19 mouse cellular contexts compared by ENCODE assay signal in the genomic region with DNA sequence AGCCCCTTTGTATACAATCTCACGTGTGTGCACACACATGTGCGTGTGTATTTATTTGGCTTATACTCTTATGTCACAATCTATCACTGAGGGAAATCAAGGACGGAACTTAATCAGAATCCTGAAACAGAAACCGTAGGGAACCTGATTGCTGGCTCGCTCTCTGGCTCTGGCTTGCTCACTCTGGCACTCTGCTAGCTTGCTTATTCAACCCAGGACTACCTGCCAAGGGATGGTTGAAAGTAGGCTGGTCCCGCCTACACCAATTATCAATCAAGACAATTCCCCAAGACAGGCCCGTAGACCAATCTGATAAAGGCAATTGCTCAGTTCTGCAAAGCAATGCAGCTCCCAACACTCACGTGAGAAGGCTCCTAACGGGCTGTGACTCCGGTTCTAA.
DNase-seq lines count a peak whose midpoint lies in the region; ATAC-seq and TF ChIP-seq lines count a peak whose summit lies in the region.
"Had no signal": no experiment of that assay in that cellular context is flagged by ENCODE, and none has a peak within 500 bp of the region (broad histone marks: within the 10 kb centered on the region; RNA-seq: fewer than 3 reads in every experiment).

No protein-coding gene starts in this region.

- H3K4me1 ChIP-seq in heart, embryonic 10.5 days: peaks cover 97% of the 10 kb centered on the region
- peaks cover 86% of the 10 kb centered on the region for H3K4me1 ChIP-seq in heart, embryonic 11.5 days (ENCODE audit: control insufficient read depth, insufficient read depth, low read length)
- H3K4me1 ChIP-seq in intestine, postnatal 0 days (replicated peaks; ENCODE audit: control insufficient read depth, insufficient read depth, low read length): peaks cover 5% of the 10 kb centered on the region; the same call in 1 of the 2 replicates
- H3K4me1 ChIP-seq: liver, embryonic 15.5 days had no signal

- no peaks in the 10 kb centered on the region for H3K9me3 ChIP-seq in heart, embryonic 10.5 days
- no peaks in the 10 kb centered on the region for H3K9me3 ChIP-seq in heart, embryonic 11.5 days (replicated peaks; ENCODE audit: control insufficient read depth, low read length)
- H3K9me3 ChIP-seq in intestine, postnatal 0 days (ENCODE audit: control insufficient read depth): no peaks in the 10 kb centered on the region
- H3K9me3 ChIP-seq: embryonic facial prominence, embryonic 15.5 days; hindbrain, embryonic 12.5 days; liver, embryonic 15.5 days; midbrain, embryonic 12.5 days had no signal

- 0 out of 2 replicates have a peak, but pooled peaks cover 6% of the 10 kb centered on the region for H3K27me3 ChIP-seq in heart, embryonic 10.5 days (ENCODE audit: insufficient read depth, poor library complexity, severe bottlenecking)
- peaks cover 3% of the 10 kb centered on the region; the same call in 1 of the 2 replicates for H3K27me3 ChIP-seq in heart, embryonic 11.5 days (ENCODE audit: control insufficient read depth, insufficient read depth, low read length)
- H3K27me3 ChIP-seq in intestine, postnatal 0 days (replicated peaks; ENCODE audit: control insufficient read depth, insufficient read depth, low read length): 0 out of 2 replicates have a peak, but pooled peaks cover 3% of the 10 kb centered on the region
- H3K27me3 ChIP-seq: embryonic facial prominence, embryonic 15.5 days; liver, embryonic 15.5 days had no signal

- H3K4me3 ChIP-seq in heart, embryonic 10.5 days: no peak overlapping the region
- no peak overlapping the region for H3K4me3 ChIP-seq in heart, embryonic 11.5 days (ENCODE audit: low read depth, low read length)
- H3K4me3 ChIP-seq in intestine, postnatal 0 days (ENCODE audit: low read depth, low read length): no peak overlapping the region
- H3K4me3 ChIP-seq: embryonic facial prominence, embryonic 15.5 days; hindbrain, embryonic 12.5 days; liver, embryonic 15.5 days; midbrain, embryonic 12.5 days had no signal

- H3K9ac ChIP-seq in heart, embryonic 11.5 days (ENCODE audit: low read depth, low read length): no peak overlapping the region
- H3K9ac ChIP-seq in intestine, postnatal 0 days (ENCODE audit: low read depth, low read length): no peak overlapping the region
- H3K9ac ChIP-seq: embryonic facial prominence, embryonic 15.5 days; hindbrain, embryonic 12.5 days; liver, embryonic 15.5 days; midbrain, embryonic 12.5 days had no signal

- H3K4me2 ChIP-seq in heart, embryonic 11.5 days: no peak overlapping the region
- H3K4me2 ChIP-seq in intestine, postnatal 0 days (replicated peaks; ENCODE audit: low read depth): no peak overlapping the region
- H3K4me2 ChIP-seq: embryonic facial prominence, embryonic 15.5 days; hindbrain, embryonic 12.5 days; liver, embryonic 15.5 days; midbrain, embryonic 12.5 days had no signal

- TF ChIP-seq CTCF in intestine, postnatal 0 days (IDR thresholded peaks at IDR 0.05; ENCODE audit: low read depth): no peak

- WGBS in heart, embryonic 10.5 days: 65% methylated on average over 10 of the region's 10 CpGs
- 66% methylated on average over 10 of the region's 10 CpGs for WGBS in heart, embryonic 11.5 days (ENCODE audit: insufficient replicate concordance)
- WGBS in intestine, postnatal 0 days: 66% methylated on average over 10 of the region's 10 CpGs

- no peaks in the 10 kb centered on the region for H3K36me3 ChIP-seq in heart, embryonic 10.5 days
- no peaks in the 10 kb centered on the region for H3K36me3 ChIP-seq in heart, embryonic 11.5 days (ENCODE audit: control insufficient read depth, insufficient read depth, low read length)
- no peaks in the 10 kb centered on the region for H3K36me3 ChIP-seq in intestine, postnatal 0 days (ENCODE audit: control insufficient read depth, insufficient read depth)
- H3K36me3 ChIP-seq: embryonic facial prominence, embryonic 15.5 days; hindbrain, embryonic 12.5 days; liver, embryonic 15.5 days; midbrain, embryonic 12.5 days had no signal

- no peak for ATAC-seq in heart, embryonic 11.5 days (replicated peaks; ENCODE audit: insufficient number of reproducible peaks, low FRiP score, low TSS enrichment)
- no peak for ATAC-seq in intestine, postnatal 0 days
- ATAC-seq: lung, postnatal 0 days had no signal

- peak overlapping the region; percentile 83 for H3K27ac ChIP-seq in heart, embryonic 10.5 days
- H3K27ac ChIP-seq in heart, embryonic 11.5 days (ENCODE audit: low read depth, low read length): no peak overlapping the region
- no peak overlapping the region for H3K27ac ChIP-seq in intestine, postnatal 0 days (ENCODE audit: low read depth, low read length)
- H3K27ac ChIP-seq: embryonic facial prominence, embryonic 15.5 days; hindbrain, embryonic 12.5 days; liver, embryonic 15.5 days; midbrain, embryonic 12.5 days had no signal

- DNase-seq in heart, embryonic 10.5 days (ENCODE audit: low spot score): no peak
- DNase-seq in MN1 (ENCODE audit: low spot score): peak; percentile 76
- peak; percentile 78 for DNase-seq in adrenal gland, adult 8-10 months
- DNase-seq in gonadal fat pad, adult 2 months (ENCODE audit: low read depth): peak; percentile 81
- DNase-seq in kidney, adult 8-10 months: no peak
- DNase-seq: cerebellum, adult 8-10 months; heart, adult 11 months; heart, postnatal 10 days; kidney, adult 2 months; kidney, postnatal 14 days; right cerebral cortex, adult 18-20 months; thymus, postnatal 36 days had no signal

Comparison
In these comparisons a context has a peak if more than half of its experiments do, and no peak if none do; other contexts are left out.
1. DNase-seq: peak in MN1 (single experiment), adrenal gland, adult 8-10 months (single experiment) and gonadal fat pad, adult 2 months (single experiment); none in heart, embryonic 10.5 days (single experiment) and kidney, adult 8-10 months (0 of 2).